Mouse (Mus musculus) neural tube, embryonic 14.5 days (tissue): ENCODE measurements at regions not wholly inside any gene's neighbourhood (a gene's known extent, or its start where the extent isn't known, plus 50 kb on each side); places are given as distances from the start of the nearest gene placed in this dataset.

Experiments used
- ATAC-seq: fragments of 200-750 bp; cut with Nextera tagmentation; 2 replicates; pipeline ENCODE4 v1.8.0; 2017; ENCODE audit warnings: low read depth, mild to moderate bottlenecking, moderate TSS enrichment, moderate library complexity
- H3K27ac ChIP-seq: fragments of 300-500 bp; sonication (generic); 2 replicates; pipeline ENCODE4 v1.5.1; 2014; ENCODE audit warnings: low read depth, mild to moderate bottlenecking, control low read depth, low read length, moderate library complexity, mixed read lengths
- H3K27me3 ChIP-seq: fragments of 300-500 bp; sonication (generic); 2 replicates; pipeline ENCODE4 v1.6.1; 2014; ENCODE audit warnings: low read length; ENCODE audit not compliant: control insufficient read depth, insufficient read depth
- H3K36me3 ChIP-seq: fragments of 300-500 bp; sonication (generic); 2 replicates; pipeline ENCODE4 v1.6.1; 2014; ENCODE audit warnings: low read length, mixed read lengths; ENCODE audit not compliant: control insufficient read depth, insufficient read depth
- H3K4me1 ChIP-seq: fragments of 300-500 bp; sonication (generic); 2 replicates; pipeline ENCODE4 v1.6.1; 2014; ENCODE audit warnings: low read length; ENCODE audit not compliant: control insufficient read depth, insufficient read depth
- H3K4me2 ChIP-seq: fragments of 300-500 bp; sonication (generic); 2 replicates; pipeline ENCODE4 v1.6.1; 2014; ENCODE audit warnings: mild to moderate bottlenecking, low read depth, low read length, control low read depth
- H3K4me3 ChIP-seq: fragments of 300-500 bp; sonication (generic); 2 replicates; pipeline ENCODE4 v1.5.1; 2014; ENCODE audit warnings: low read depth, low read length, control low read depth, mixed read lengths
- H3K9ac ChIP-seq: fragments of 300-500 bp; sonication (generic); replicated peaks from 2 replicates; pipeline ENCODE4 v1.6.1; 2014; ENCODE audit warnings: low read depth, mild to moderate bottlenecking, control low read depth, low read length, mixed read lengths
- H3K9me3 ChIP-seq: fragments of 300-500 bp; sonication (generic); 2 replicates; pipeline ENCODE4 v1.6.1; 2016; ENCODE audit warnings: low read length; ENCODE audit not compliant: control insufficient read depth
- WGBS: fragments of 180-500 bp; shearing (Covaris S2); extraction: QIAGEN DNeasy Blood & Tissue Kit; methylation state at CpG from one replicate; pipeline ENCODE4 v1.1.7; 2014; 5-methylcytosine and 5-hydroxymethylcytosine counted together

- Histone ChIP-seq H3K4me2 (no peak overlapping the region), H3K4me3 (no peak overlapping the region), H3K36me3 (no peaks in the 10 kb centered on the region), H3K27me3 (no peaks in the 10 kb centered on the region), H3K27ac (no peak overlapping the region), H3K4me1 (no peaks in the 10 kb centered on the region), H3K9ac (no peak overlapping the region), H3K9me3 (no peaks in the 10 kb centered on the region)
- WGBS: 95% methylated on average over 5 of the region's 5 CpGs
- ATAC-seq: no peak
These were observed 3371.7 kb upstream of the Gm7489 start for GRCm38 (mm10) chr15:50513036-50513435.

DNA sequence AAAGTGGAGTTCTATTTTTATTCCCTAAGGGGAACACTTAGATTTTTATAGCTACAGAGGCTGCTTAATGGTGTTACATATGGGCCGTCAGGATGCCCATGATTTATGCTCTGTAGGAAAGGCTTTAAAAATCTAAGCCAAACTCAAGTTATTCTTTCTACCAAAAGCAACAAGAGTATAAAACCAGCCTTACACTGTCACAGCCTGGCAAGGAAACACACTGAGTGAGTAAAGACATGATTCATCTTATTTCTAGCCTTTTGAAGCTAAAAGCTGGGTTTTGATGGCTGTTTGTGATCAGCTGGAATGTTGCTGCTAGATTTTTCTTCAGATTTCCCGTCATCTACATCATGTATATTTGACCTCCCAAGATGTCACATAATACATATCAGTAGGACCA lies 3359.9 kb upstream of the Gm7489 start:
- no peaks in the 10 kb centered on the region for H3K9me3 ChIP-seq
- no peaks in the 10 kb centered on the region for H3K36me3 ChIP-seq
- H3K4me1 ChIP-seq: no peaks in the 10 kb centered on the region
- H3K4me2 ChIP-seq: no peak overlapping the region
- 63% methylated on average over 2 of the region's 2 CpGs for WGBS
- H3K27me3 ChIP-seq: no peaks in the 10 kb centered on the region
- no peak overlapping the region for H3K27ac ChIP-seq
- no peak overlapping the region for H3K4me3 ChIP-seq
- no peak overlapping the region for H3K9ac ChIP-seq
- ATAC-seq: no peak

DNA sequence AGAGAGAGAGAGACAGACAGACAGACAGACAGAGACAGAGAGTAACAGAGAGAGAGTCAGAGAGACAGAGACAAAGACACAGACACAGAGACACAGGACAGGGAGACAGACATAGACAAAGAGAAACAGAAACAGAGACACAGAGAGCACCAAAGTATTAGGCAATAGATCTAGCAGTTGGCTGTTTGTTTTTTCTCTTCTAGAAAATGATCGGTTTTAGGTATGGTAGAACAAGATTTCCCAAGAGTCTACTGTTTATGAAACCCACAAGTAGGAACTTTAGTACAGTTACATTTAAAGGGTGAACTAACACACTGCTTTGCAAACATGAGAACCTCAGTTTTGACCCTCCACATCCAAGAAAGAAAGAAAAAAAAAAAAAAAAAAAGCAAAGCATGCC lies 3350.2 kb upstream of the Gm7489 start:
- H3K4me2 ChIP-seq: no peak overlapping the region
- no peaks in the 10 kb centered on the region for H3K9me3 ChIP-seq
- no peaks in the 10 kb centered on the region for H3K4me1 ChIP-seq
- H3K27me3 ChIP-seq: no peaks in the 10 kb centered on the region
- no peak overlapping the region for H3K4me3 ChIP-seq
- WGBS: 94% methylated on average over 1 of the region's 1 CpGs
- no peak overlapping the region for H3K9ac ChIP-seq
- no peak for ATAC-seq
- no peak overlapping the region for H3K27ac ChIP-seq
- H3K36me3 ChIP-seq: no peaks in the 10 kb centered on the region

- no peaks in the 10 kb centered on the region for H3K27me3 ChIP-seq
- H3K4me1 ChIP-seq: no peaks in the 10 kb centered on the region
- no peak overlapping the region for H3K4me2 ChIP-seq
- H3K27ac ChIP-seq: no peak overlapping the region
- no peaks in the 10 kb centered on the region for H3K36me3 ChIP-seq
- H3K9ac ChIP-seq: no peak overlapping the region
- H3K4me3 ChIP-seq: no peak overlapping the region
- no peak for ATAC-seq
- 78% methylated on average over 3 of the region's 3 CpGs for WGBS
- no peaks in the 10 kb centered on the region for H3K9me3 ChIP-seq
These were observed 3321.1 kb upstream of the Gm7489 start for GRCm38 (mm10) chr15:50563611-50564010.

GRCm38 (mm10) chr15:50580811-50581210 lies 3303.9 kb upstream of the Gm7489 start:
- Histone ChIP-seq H3K27ac (no peak overlapping the region), H3K27me3 (no peaks in the 10 kb centered on the region), H3K4me3 (no peak overlapping the region), H3K4me1 (no peaks in the 10 kb centered on the region), H3K9ac (no peak overlapping the region), H3K4me2 (no peak overlapping the region), H3K9me3 (no peaks in the 10 kb centered on the region), H3K36me3 (no peaks in the 10 kb centered on the region)
- no peak for ATAC-seq
- 96% methylated on average over 5 of the region's 5 CpGs for WGBS

DNA sequence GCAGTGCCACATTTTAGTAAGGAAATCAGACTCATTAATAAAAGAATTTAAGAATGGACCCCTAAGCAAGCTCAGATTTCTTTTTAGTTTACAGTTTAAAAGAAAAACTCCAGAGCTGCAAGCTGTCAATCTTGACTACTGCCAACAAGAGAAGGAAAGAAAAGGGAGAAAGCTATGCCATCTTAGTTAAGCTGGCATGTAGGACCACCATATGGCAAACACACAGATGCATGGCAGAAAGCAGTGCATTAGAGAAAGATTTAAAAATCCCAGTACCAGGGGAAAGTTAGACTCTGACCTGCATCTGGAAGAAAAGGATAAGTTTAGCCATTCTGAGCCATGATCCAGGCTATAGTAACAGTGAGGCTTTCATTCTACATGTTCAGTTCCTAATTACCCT lies 3300.8 kb upstream of the Gm7489 start:
- ATAC-seq: no peak
- Histone ChIP-seq H3K4me2 (no peak overlapping the region), H3K9ac (no peak overlapping the region), H3K27me3 (no peaks in the 10 kb centered on the region), H3K4me3 (no peak overlapping the region), H3K4me1 (no peaks in the 10 kb centered on the region), H3K9me3 (no peaks in the 10 kb centered on the region), H3K27ac (no peak overlapping the region), H3K36me3 (no peaks in the 10 kb centered on the region)

GRCm38 (mm10) chr15:50585496-50585895 lies 3299.2 kb upstream of the Gm7489 start:
- ATAC-seq: no peak
- Histone ChIP-seq H3K9me3 (no peaks in the 10 kb centered on the region), H3K4me2 (no peak overlapping the region), H3K27ac (no peak overlapping the region), H3K4me1 (no peaks in the 10 kb centered on the region), H3K27me3 (no peaks in the 10 kb centered on the region), H3K9ac (no peak overlapping the region), H3K4me3 (no peak overlapping the region), H3K36me3 (no peaks in the 10 kb centered on the region)
- WGBS: 91% methylated on average over 6 of the region's 6 CpGs
